ENCODE assay signal across 9 mouse cellular contexts in genomic region chr3:88276529-88277143, GRCm38 (mm10). TPM values are rescaled to one million over a fixed set of nuclear protein-coding genes. Genes with fewer than 3 reads are reported as not detected.
DNase-seq lines count a peak whose midpoint lies in the region; ATAC-seq lines count a peak whose summit lies in the region.
"Had no signal": no experiment of that assay in that cellular context is flagged by ENCODE, and none has a peak within 500 bp of the region (broad histone marks: within the 10 kb centered on the region; RNA-seq: fewer than 3 reads in every experiment).

No protein-coding gene starts in this region.

- H3K9me3 ChIP-seq in liver, embryonic 12.5 days (replicated peaks): no peaks in the 10 kb centered on the region
- no peaks in the 10 kb centered on the region for H3K9me3 ChIP-seq in hindbrain, embryonic 16.5 days (ENCODE audit: control insufficient read depth, low read length)
- H3K9me3 ChIP-seq: liver, embryonic 15.5 days had no signal

- no peak overlapping the region for H3K4me2 ChIP-seq in liver, embryonic 12.5 days
- H3K4me2 ChIP-seq in hindbrain, embryonic 16.5 days (ENCODE audit: low read length): no peak overlapping the region
- H3K4me2 ChIP-seq: liver, embryonic 15.5 days had no signal

- no peaks in the 10 kb centered on the region for H3K36me3 ChIP-seq in liver, embryonic 12.5 days
- H3K36me3 ChIP-seq in hindbrain, embryonic 16.5 days (ENCODE audit: control insufficient read depth, insufficient read depth, low read length): no peaks in the 10 kb centered on the region
- H3K36me3 ChIP-seq: liver, embryonic 15.5 days had no signal

- no peak for ATAC-seq in liver, embryonic 12.5 days
- no peak for ATAC-seq in hindbrain, embryonic 16.5 days

- 34% methylated on average over 7 of the region's 7 CpGs for WGBS in liver, embryonic 12.5 days (ENCODE audit: insufficient replicate concordance)
- WGBS in hindbrain, embryonic 16.5 days: 44% methylated on average over 7 of the region's 7 CpGs

- no peak overlapping the region for H3K27ac ChIP-seq in liver, embryonic 12.5 days
- no peak overlapping the region for H3K27ac ChIP-seq in hindbrain, embryonic 16.5 days (ENCODE audit: low read depth, low read length)
- H3K27ac ChIP-seq: liver, embryonic 15.5 days had no signal

- H3K27me3 ChIP-seq in liver, embryonic 12.5 days (replicated peaks): no peaks in the 10 kb centered on the region
- no peaks in the 10 kb centered on the region for H3K27me3 ChIP-seq in hindbrain, embryonic 16.5 days (replicated peaks; ENCODE audit: control insufficient read depth, insufficient read depth, low read length)
- H3K27me3 ChIP-seq: liver, embryonic 15.5 days had no signal

- no peaks in the 10 kb centered on the region for H3K4me1 ChIP-seq in liver, embryonic 12.5 days
- H3K4me1 ChIP-seq in hindbrain, embryonic 16.5 days (ENCODE audit: control insufficient read depth, insufficient read depth, low read depth, low read length): no peaks in the 10 kb centered on the region
- H3K4me1 ChIP-seq: liver, embryonic 15.5 days had no signal

- DNase-seq in cerebellum, postnatal 10 days: peak; percentile 67 to 73
- DNase-seq in cerebellum, adult 9-10 months: no peak
- DNase-seq in liver: peak; percentile 15
- peak; percentile 49 to 56 for DNase-seq in adrenal gland, postnatal 36 days
- peak; percentile 17 to 55 for DNase-seq in lung, adult 18-20 months
- no peak for DNase-seq in thymus, postnatal 25 days

- H3K9ac ChIP-seq in liver, embryonic 12.5 days: no peak overlapping the region
- no peak overlapping the region for H3K9ac ChIP-seq in hindbrain, embryonic 16.5 days (ENCODE audit: low read depth, low read length)
- H3K9ac ChIP-seq: liver, embryonic 15.5 days had no signal

- no peak overlapping the region for H3K4me3 ChIP-seq in liver, embryonic 12.5 days
- H3K4me3 ChIP-seq in hindbrain, embryonic 16.5 days (ENCODE audit: low read length): no peak overlapping the region
- H3K4me3 ChIP-seq: liver, embryonic 15.5 days had no signal

RNA-seq across cellular contexts. Expression of gene Gm38392, which starts 10.4 kb away (rescaled TPM):
- polyA plus RNA-seq in liver, embryonic 12.5 days (2016; fragmentation: Nextera tagmentation; extraction: Ambion mirVana): 0.20 TPM in 1 of 2 replicates, not detected in the other
- total RNA-seq in adrenal gland, postnatal 36 days (2021): 1 to 10 TPM in 1 of 2 experiments, under 1 TPM in 1; 0.99 to 1.5 TPM
- not detected in 2 replicates for polyA plus RNA-seq in hindbrain, embryonic 16.5 days (2015; fragmentation: Nextera tagmentation; extraction: Ambion mirVana)

RNA-seq across cellular contexts. Expression of gene Tsacc, which starts 20.2 kb away (rescaled TPM):
- polyA plus RNA-seq in liver, embryonic 12.5 days (2016; fragmentation: Nextera tagmentation; extraction: Ambion mirVana): 9.8 and 10.4 TPM in 2 replicates
- 1 to 10 TPM; 6.9 to 8.0 TPM for total RNA-seq in adrenal gland, postnatal 36 days (2021)
- polyA plus RNA-seq in hindbrain, embryonic 16.5 days (2015; fragmentation: Nextera tagmentation; extraction: Ambion mirVana): 6.8 and 10.2 TPM in 2 replicates

RNA-seq across cellular contexts. Expression of gene Cct3, which starts 20.3 kb away (rescaled TPM):
- 448 and 488 TPM in 2 replicates for polyA plus RNA-seq in liver, embryonic 12.5 days (2016; fragmentation: Nextera tagmentation; extraction: Ambion mirVana)
- total RNA-seq in adrenal gland, postnatal 36 days (2021): 100 to 1,000 TPM; 301 to 387 TPM
- polyA plus RNA-seq in hindbrain, embryonic 16.5 days (2015; fragmentation: Nextera tagmentation; extraction: Ambion mirVana): 444 and 454 TPM in 2 replicates

RNA-seq across cellular contexts. Expression of gene Rhbg, which starts 22.1 kb away (rescaled TPM):
- 14.5 and 16.0 TPM in 2 replicates for polyA plus RNA-seq in liver, embryonic 12.5 days (2016; fragmentation: Nextera tagmentation; extraction: Ambion mirVana)
- 1 to 10 TPM; 5.5 to 7.9 TPM for total RNA-seq in adrenal gland, postnatal 36 days (2021)
- polyA plus RNA-seq in hindbrain, embryonic 16.5 days (2015; fragmentation: Nextera tagmentation; extraction: Ambion mirVana): 0.52 and 0.99 TPM in 2 replicates

RNA-seq across cellular contexts. Expression of gene Glmp, which starts 48.2 kb away (rescaled TPM):
- 93.8 and 96.4 TPM in 2 replicates for polyA plus RNA-seq in liver, embryonic 12.5 days (2016; fragmentation: Nextera tagmentation; extraction: Ambion mirVana)
- 100 to 1,000 TPM; 199 to 231 TPM for total RNA-seq in adrenal gland, postnatal 36 days (2021)
- polyA plus RNA-seq in hindbrain, embryonic 16.5 days (2015; fragmentation: Nextera tagmentation; extraction: Ambion mirVana): 127 and 136 TPM in 2 replicates

Comparison
In these comparisons a context has a peak if more than half of its experiments do, and no peak if none do; other contexts are left out.
1. DNase-seq: peak in cerebellum, postnatal 10 days (2 of 2), liver (single experiment), adrenal gland, postnatal 36 days (2 of 2) and lung, adult 18-20 months (2 of 2); none in cerebellum, adult 9-10 months (single experiment) and thymus, postnatal 25 days (single experiment).